Mouse (Mus musculus) liver, embryonic 14.5 days (tissue): Measurements from ENCODE around the gene Aldh6a1. TPM values are rescaled to one million over a fixed set of nuclear protein-coding genes. Genes with fewer than 3 reads are reported as not detected.

Source experiments
- ATAC-seq: fragments of 200-750 bp; cut with Nextera tagmentation; 2 replicates; pipeline ENCODE4 v1.8.0; 2017; ENCODE audit warnings: moderate number of reproducible peaks, mild to moderate bottlenecking, moderate library complexity; ENCODE audit not compliant: insufficient read depth
- DNase-seq, 3 experiments: peaks; one replicate each; pipeline ENCODE4 v3.0.0-alpha.2; 2012 to 2013; ENCODE audit warnings: low read depth in 3 of 3, low spot score in 3 of 3
- H3K27ac ChIP-seq: fragments of 300-500 bp; sonication (generic); 2 replicates; pipeline ENCODE4 v1.5.1; 2014; ENCODE audit warnings: moderate library complexity, mild to moderate bottlenecking, control low read depth, inconsistent platforms
- H3K27me3 ChIP-seq: fragments of 300-500 bp; sonication (generic); 2 replicates; pipeline ENCODE4 v1.6.1; 2014; ENCODE audit warnings: mild to moderate bottlenecking, low read length, moderate library complexity; ENCODE audit not compliant: control insufficient read depth, insufficient read depth
- H3K36me3 ChIP-seq: fragments of 300-500 bp; sonication (generic); replicated peaks from 2 replicates; pipeline ENCODE4 v1.6.1; 2014; ENCODE audit warnings: low read depth; ENCODE audit not compliant: control insufficient read depth, insufficient read depth
- H3K4me1 ChIP-seq, 2 experiments: fragments of 200-500 bp in 1 of 2; fragments of 300-500 bp in 1 of 2; sonication (generic) in 1 of 2; replicated peaks; 2 replicates each; pipeline ENCODE4 v1.6.1; 2012 to 2014; ENCODE audit warnings: antibody characterized with exemption in 1 of 2, inconsistent platforms in 1 of 2, low read length in 1 of 2; ENCODE audit not compliant: control insufficient read depth in 2 of 2, insufficient read depth in 2 of 2
- H3K4me2 ChIP-seq: fragments of 300-500 bp; sonication (generic); 2 replicates; pipeline ENCODE4 v1.6.1; 2014; ENCODE audit warnings: low read depth, mild to moderate bottlenecking, control low read depth, moderate library complexity
- H3K4me3 ChIP-seq, 2 experiments: fragments of 200-500 bp in 1 of 2; fragments of 300-500 bp in 1 of 2; sonication (generic) in 1 of 2; 2 replicates each; pipeline ENCODE4 v1.5.1; 2012 to 2014; ENCODE audit warnings: low read depth in 2 of 2, low read length in 2 of 2, mild to moderate bottlenecking in 2 of 2, control low read depth in 1 of 2, inconsistent platforms in 1 of 2, moderate library complexity in 1 of 2; ENCODE audit not compliant: insufficient read depth in 1 of 2
- H3K9ac ChIP-seq: fragments of 300-500 bp; sonication (generic); replicated peaks from 2 replicates; pipeline ENCODE4 v1.6.1; 2014; ENCODE audit warnings: mild to moderate bottlenecking, control low read depth, moderate library complexity
- H3K9me3 ChIP-seq: fragments of 300-500 bp; sonication (generic); 2 replicates; pipeline ENCODE4 v1.6.1; 2016; ENCODE audit warnings: low read length, mixed read lengths; ENCODE audit not compliant: control insufficient read depth
- CTCF ChIP-seq: IDR thresholded peaks from 2 replicates; pipeline ENCODE4 v1.5.1; 2016; ENCODE audit warnings: antibody characterized with exemption, low read depth, control low read depth
- EP300 ChIP-seq: IDR thresholded peaks from 2 replicates; pipeline ENCODE4 v1.6.1; 2016; ENCODE audit warnings: antibody characterized with exemption, low read depth
- WGBS: fragments of 180-500 bp; shearing (Covaris S2); extraction: QIAGEN DNeasy Blood & Tissue Kit; methylation state at CpG from one replicate; pipeline ENCODE4 v1.1.7; 2014; ENCODE audit not compliant: insufficient replicate concordance; 5-methylcytosine and 5-hydroxymethylcytosine counted together
- polyA plus RNA-seq, 2 experiments: library from polyadenylated mRNA; depleted of rRNA in 1 of 2; stranded (reverse) in 1 of 2; unstranded in 1 of 2; fragments of >200 nt; fragmentation: Nextera tagmentation in 1 of 2; extraction: Ambion mirVana in 1 of 2; gene quantifications; 2 replicates each; pipeline versions ENCODE4 v1.2.1 to v1.2.3; 2012 to 2014

The Aldh6a1 gene
- polyA plus RNA-seq, 2 experiments: 10.4 to 24.9 TPM

- Histone ChIP-seq H3K9ac (no peak overlapping the region), H3K4me3 (no peak overlapping the region), H3K27ac (no peak overlapping the region), H3K36me3 (no peaks in the 10 kb centered on the region), H3K4me2 (no peak overlapping the region), H3K9me3 (no peaks in the 10 kb centered on the region), H3K27me3 (no peaks in the 10 kb centered on the region), H3K4me1 (peaks cover 0 to 12% of the 10 kb centered on the region in 2 experiments; a peak in 2 of 4 replicates)
- TF ChIP-seq EP300: no peak
- TF ChIP-seq CTCF: no peak
- WGBS: 69% methylated on average over 2 of the region's 2 CpGs
- ATAC-seq (peak; percentile 57; the same call in 1 of the 2 replicates), DNase-seq (peak; percentile 11 to 33 (median 17))
These were observed 30.4 kb upstream of the Aldh6a1 start for GRCm38 (mm10) chr12:84481251-84481650.

GRCm38 (mm10) chr12:84478937-84479336, 28.1 kb upstream of the Aldh6a1 start:
- Histone ChIP-seq H3K27ac (no peak overlapping the region), H3K9me3 (no peaks in the 10 kb centered on the region), H3K9ac (no peak overlapping the region), H3K4me2 (no peak overlapping the region), H3K36me3 (0 out of 2 replicates have a peak, but pooled peaks cover 3% of the 10 kb centered on the region), H3K27me3 (no peaks in the 10 kb centered on the region), H3K4me1 (peaks cover 0 to 10% of the 10 kb centered on the region in 2 experiments; a peak in 2 of 4 replicates), H3K4me3 (no peak overlapping the region)
- TF ChIP-seq CTCF (no peak), EP300 (no peak)
- DNase-seq (no peak), ATAC-seq (no peak)
- WGBS: 76% methylated on average over 7 of the region's 7 CpGs

GRCm38 (mm10) chr12:84468701-84469100, 17.9 kb upstream of the Aldh6a1 start:
- no peaks in the 10 kb centered on the region for H3K9me3 ChIP-seq
- no peak overlapping the region for H3K4me2 ChIP-seq
- H3K27me3 ChIP-seq: no peaks in the 10 kb centered on the region
- 0% methylated on average over 1 of the region's 1 CpGs for WGBS
- peak; percentile 28 to 41 (median 35) for DNase-seq
- H3K4me3 ChIP-seq: no peak overlapping the region
- H3K36me3 ChIP-seq: peaks cover 16% of the 10 kb centered on the region
- TF ChIP-seq EP300 (no peak), CTCF (peak; percentile 65)
- no peak for ATAC-seq
- no peak overlapping the region for H3K27ac ChIP-seq
- no peaks in the 10 kb centered on the region for H3K4me1 ChIP-seq
- no peak overlapping the region for H3K9ac ChIP-seq

GRCm38 (mm10) chr12:84462856-84463255, 12.1 kb upstream of the Aldh6a1 start:
- no peak overlapping the region for H3K27ac ChIP-seq
- no peak for DNase-seq
- no peak for TF ChIP-seq EP300
- no peak for TF ChIP-seq CTCF
- no peaks in the 10 kb centered on the region for H3K4me1 ChIP-seq
- no peak for ATAC-seq
- no peak overlapping the region for H3K9ac ChIP-seq
- H3K9me3 ChIP-seq: no peaks in the 10 kb centered on the region
- H3K4me3 ChIP-seq: no peak overlapping the region
- 80% methylated on average over 3 of the region's 3 CpGs for WGBS
- H3K36me3 ChIP-seq: peaks cover 42% of the 10 kb centered on the region
- H3K4me2 ChIP-seq: no peak overlapping the region
- no peaks in the 10 kb centered on the region for H3K27me3 ChIP-seq

GRCm38 (mm10) chr12:84461416-84461815, 10.6 kb upstream of the Aldh6a1 start:
- no peaks in the 10 kb centered on the region for H3K27me3 ChIP-seq
- no peak overlapping the region for H3K4me3 ChIP-seq
- 85% methylated on average over 5 of the region's 5 CpGs for WGBS
- H3K9ac ChIP-seq: no peak overlapping the region
- H3K4me2 ChIP-seq: no peak overlapping the region
- ATAC-seq (no peak), DNase-seq (no peak)
- no peak overlapping the region for H3K27ac ChIP-seq
- H3K4me1 ChIP-seq: no peaks in the 10 kb centered on the region
- TF ChIP-seq CTCF (no peak), EP300 (no peak)
- no peaks in the 10 kb centered on the region for H3K9me3 ChIP-seq
- peaks cover 50% of the 10 kb centered on the region for H3K36me3 ChIP-seq
